ENCODE assay signal across 22 mouse cellular contexts in the genomic region with DNA sequence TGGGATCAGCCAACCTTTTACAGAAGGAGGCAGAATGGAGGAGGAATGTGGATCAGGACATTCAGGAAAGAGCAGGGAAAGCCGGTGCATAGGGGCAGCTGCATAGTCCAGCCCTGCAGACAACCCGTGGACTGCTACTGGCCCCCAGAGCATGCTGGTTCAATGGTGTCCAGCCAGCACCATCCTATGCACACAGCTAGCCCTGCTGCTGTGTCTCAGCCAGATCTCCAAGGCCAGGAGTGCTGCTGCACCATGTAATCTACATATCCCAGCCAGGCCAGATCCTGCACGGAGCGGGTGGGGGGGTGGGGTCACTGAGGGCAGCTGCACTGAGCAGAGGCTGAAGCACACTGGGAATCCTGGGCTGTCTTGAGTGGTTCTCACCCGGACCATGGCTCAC.
DNase-seq lines count a peak whose midpoint lies in the region; ATAC-seq and TF ChIP-seq lines count a peak whose summit lies in the region.
"Had no signal": no experiment of that assay in that cellular context is flagged by ENCODE, and none has a peak within 500 bp of the region (broad histone marks: within the 10 kb centered on the region; RNA-seq: fewer than 3 reads in every experiment).

No protein-coding gene starts in this region.

- no peak for DNase-seq in cerebellum, postnatal 10 days
- peak; percentile 31 for DNase-seq in hindbrain, embryonic 10.5 days (ENCODE audit: low spot score)
- DNase-seq in hindbrain, embryonic 14.5 days (ENCODE audit: low spot score), result no peak
- no peak for DNase-seq in neural tube, embryonic 11.5 days (ENCODE audit: low spot score)
- DNase-seq in adrenal gland, postnatal 14 days, result no peak
- DNase-seq: embryo, embryonic 11 days; gastrocnemius, postnatal 36 days; kidney, postnatal 36 days; liver, embryonic 13.5 days; lung, adult 2 months; lung, postnatal 14 days; right cerebral cortex, postnatal 4 days; thymus, postnatal 25 days had no signal

- peaks cover 20% of the 10 kb centered on the region for H3K4me1 ChIP-seq in hindbrain, embryonic 10.5 days (replicated peaks)
- peaks cover 3% of the 10 kb centered on the region; the same call in 1 of the 2 replicates for H3K4me1 ChIP-seq in hindbrain, embryonic 14.5 days (replicated peaks; ENCODE audit: control insufficient read depth, insufficient read depth, low read length)
- H3K4me1 ChIP-seq in neural tube, embryonic 11.5 days (ENCODE audit: control insufficient read depth, insufficient read depth, low read length), result peaks cover 7% of the 10 kb centered on the region
- no peaks in the 10 kb centered on the region for H3K4me1 ChIP-seq in neural tube, embryonic 15.5 days
- H3K4me1 ChIP-seq in olfactory bulb, adult 2 months (ENCODE audit: control insufficient read depth, insufficient read depth, low read length), result peaks cover 26% of the 10 kb centered on the region
- H3K4me1 ChIP-seq: kidney, embryonic 15.5 days; limb, embryonic 13.5 days; liver, embryonic 13.5 days; stomach, embryonic 15.5 days had no signal

- TF ChIP-seq CTCF in olfactory bulb, adult 2 months (IDR thresholded peaks at IDR 0.05; ENCODE audit: insufficient read depth, low read depth, low read length), result no peak

- H3K4me3 ChIP-seq in hindbrain, embryonic 10.5 days, result no peak overlapping the region
- H3K4me3 ChIP-seq in hindbrain, embryonic 14.5 days (replicated peaks; ENCODE audit: low read length), result no peak overlapping the region
- no peak overlapping the region for H3K4me3 ChIP-seq in neural tube, embryonic 11.5 days (ENCODE audit: low read depth, low read length)
- no peak overlapping the region for H3K4me3 ChIP-seq in neural tube, embryonic 15.5 days (replicated peaks)
- H3K4me3 ChIP-seq in olfactory bulb, adult 2 months (ENCODE audit: insufficient read depth, low read depth, low read length), result no peak overlapping the region
- H3K4me3 ChIP-seq: kidney, embryonic 15.5 days; limb, embryonic 13.5 days; liver, embryonic 13.5 days; neural tube, embryonic 13.5 days; stomach, embryonic 15.5 days had no signal

- ATAC-seq in cerebellum, adult (ENCODE audit: insufficient number of reproducible peaks, low FRiP score, low TSS enrichment), result peak; percentile 42; the same call in 1 of the 2 replicates
- ATAC-seq in hindbrain, embryonic 14.5 days (ENCODE audit: low FRiP score), result no peak
- ATAC-seq in neural tube, embryonic 11.5 days (ENCODE audit: insufficient read depth, low FRiP score, low TSS enrichment), result no peak
- no peak for ATAC-seq in neural tube, embryonic 15.5 days (ENCODE audit: low FRiP score)
- ATAC-seq: forebrain, embryonic 16.5 days; intestine, postnatal 0 days had no signal

- H3K27ac ChIP-seq in hindbrain, embryonic 10.5 days, result peak overlapping the region; percentile 64
- H3K27ac ChIP-seq in hindbrain, embryonic 14.5 days, result no peak overlapping the region
- no peak overlapping the region for H3K27ac ChIP-seq in neural tube, embryonic 11.5 days (ENCODE audit: low read depth, low read length)
- no peak overlapping the region for H3K27ac ChIP-seq in neural tube, embryonic 15.5 days (replicated peaks)
- peak overlapping the region; percentile 34; the same call in 1 of the 2 replicates for H3K27ac ChIP-seq in olfactory bulb, adult 2 months (ENCODE audit: insufficient read depth, low read depth, low read length)
- H3K27ac ChIP-seq: kidney, embryonic 15.5 days; limb, embryonic 13.5 days; liver, embryonic 13.5 days; neural tube, embryonic 13.5 days; stomach, embryonic 15.5 days had no signal

- H3K4me2 ChIP-seq in hindbrain, embryonic 14.5 days (replicated peaks), result no peak overlapping the region
- H3K4me2 ChIP-seq in neural tube, embryonic 11.5 days (ENCODE audit: low read depth), result no peak overlapping the region
- H3K4me2 ChIP-seq in neural tube, embryonic 15.5 days, result no peak overlapping the region
- H3K4me2 ChIP-seq: kidney, embryonic 15.5 days; limb, embryonic 13.5 days; liver, embryonic 13.5 days; neural tube, embryonic 13.5 days; stomach, embryonic 15.5 days had no signal

- H3K36me3 ChIP-seq in hindbrain, embryonic 10.5 days, result no peaks in the 10 kb centered on the region
- no peaks in the 10 kb centered on the region for H3K36me3 ChIP-seq in hindbrain, embryonic 14.5 days (replicated peaks; ENCODE audit: control insufficient read depth, insufficient read depth)
- H3K36me3 ChIP-seq in neural tube, embryonic 11.5 days (ENCODE audit: control insufficient read depth, insufficient read depth, low read length), result no peaks in the 10 kb centered on the region
- H3K36me3 ChIP-seq in neural tube, embryonic 15.5 days, result no peaks in the 10 kb centered on the region
- H3K36me3 ChIP-seq: kidney, embryonic 15.5 days; limb, embryonic 13.5 days; liver, embryonic 13.5 days; neural tube, embryonic 13.5 days; stomach, embryonic 15.5 days had no signal

- H3K9ac ChIP-seq in hindbrain, embryonic 14.5 days, result no peak overlapping the region
- peak overlapping the region; percentile 29; the same call in 1 of the 2 replicates for H3K9ac ChIP-seq in neural tube, embryonic 11.5 days (ENCODE audit: low read length)
- H3K9ac ChIP-seq in neural tube, embryonic 15.5 days (replicated peaks), result no peak overlapping the region
- H3K9ac ChIP-seq: kidney, embryonic 15.5 days; limb, embryonic 13.5 days; liver, embryonic 13.5 days; neural tube, embryonic 13.5 days; stomach, embryonic 15.5 days had no signal

- no peak for TF ChIP-seq POLR2A in olfactory bulb, adult 2 months (IDR thresholded peaks at IDR 0.05; ENCODE audit: insufficient read depth, low read depth, low read length)

- no peaks in the 10 kb centered on the region for H3K9me3 ChIP-seq in hindbrain, embryonic 10.5 days
- no peaks in the 10 kb centered on the region for H3K9me3 ChIP-seq in hindbrain, embryonic 14.5 days (ENCODE audit: control insufficient read depth, low read length)
- H3K9me3 ChIP-seq in neural tube, embryonic 11.5 days (ENCODE audit: control insufficient read depth, low read length), result no peaks in the 10 kb centered on the region
- no peaks in the 10 kb centered on the region for H3K9me3 ChIP-seq in neural tube, embryonic 15.5 days (replicated peaks)
- H3K9me3 ChIP-seq: kidney, embryonic 15.5 days; limb, embryonic 13.5 days; liver, embryonic 13.5 days; neural tube, embryonic 13.5 days had no signal

- 13% methylated on average over 5 of the region's 5 CpGs for WGBS in hindbrain, embryonic 10.5 days
- 19% methylated on average over 5 of the region's 5 CpGs for WGBS in hindbrain, embryonic 14.5 days
- WGBS in neural tube, embryonic 11.5 days, result 30% methylated on average over 5 of the region's 5 CpGs
- 28% methylated on average over 5 of the region's 5 CpGs for WGBS in neural tube, embryonic 15.5 days
- 38% methylated on average over 5 of the region's 5 CpGs for WGBS in olfactory bulb, adult 2 months

- H3K27me3 ChIP-seq in hindbrain, embryonic 10.5 days (ENCODE audit: insufficient read depth, poor library complexity, severe bottlenecking), result 0 out of 2 replicates have a peak, but pooled peaks cover 5% of the 10 kb centered on the region
- no peaks in the 10 kb centered on the region for H3K27me3 ChIP-seq in hindbrain, embryonic 14.5 days (ENCODE audit: control insufficient read depth, insufficient read depth, low read length)
- H3K27me3 ChIP-seq in neural tube, embryonic 11.5 days (ENCODE audit: control insufficient read depth, insufficient read depth, low read length), result no peaks in the 10 kb centered on the region
- no peaks in the 10 kb centered on the region for H3K27me3 ChIP-seq in neural tube, embryonic 15.5 days (replicated peaks)
- H3K27me3 ChIP-seq: stomach, embryonic 15.5 days had no signal

Comparison
In these comparisons a context has a peak if more than half of its experiments do, and no peak if none do; other contexts are left out.
1. H3K27ac ChIP-seq: peak in hindbrain, embryonic 10.5 days (single experiment) and olfactory bulb, adult 2 months (single experiment); none in hindbrain, embryonic 14.5 days (single experiment), neural tube, embryonic 11.5 days (single experiment) and neural tube, embryonic 15.5 days (single experiment).